Mouse (Mus musculus) G1E (cell line): ENCODE results near the gene Wdr53.

Experiments
- CTCF ChIP-seq: IDR thresholded peaks from 2 replicates; pipeline ENCODE4 v1.5.1; 2012; ENCODE audit warnings: low read depth, low read length, inconsistent platforms, mixed read lengths
- GATA1 ChIP-seq: IDR thresholded peaks from 2 replicates; pipeline ENCODE4 v1.6.1; 2012; ENCODE audit warnings: borderline replicate concordance, low read length, inconsistent platforms, mixed read lengths
- POLR2AphosphoS5 ChIP-seq: IDR thresholded peaks from 2 replicates; pipeline ENCODE4 v1.6.1; 2012; ENCODE audit warnings: low read depth, low read length, inconsistent platforms; ENCODE audit not compliant: insufficient replicate concordance

DNA sequence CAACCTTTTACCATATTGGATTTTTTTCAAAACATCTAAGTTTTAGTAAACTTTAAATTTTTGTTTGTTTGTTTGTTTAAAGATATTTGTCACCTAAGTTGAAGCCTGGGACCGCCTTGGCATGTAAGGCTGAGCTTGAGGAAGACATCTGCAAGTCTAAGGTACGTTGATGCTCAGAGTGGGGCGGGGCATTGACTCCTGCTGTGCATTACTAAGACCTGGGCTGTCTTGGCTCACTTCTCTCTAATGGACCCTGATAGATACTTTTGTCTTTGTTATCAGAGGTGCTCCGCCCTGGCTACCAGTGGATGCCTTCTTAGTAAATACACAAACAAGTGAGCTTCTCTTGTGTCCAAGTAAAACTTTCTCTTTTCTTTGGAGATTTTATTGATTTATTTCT lies 44.8 kb downstream of the Wdr53 start:
- TF ChIP-seq CTCF (no peak), GATA1 (no peak), POLR2AphosphoS5 (no peak)
